Mouse (Mus musculus): ENCODE data around the gene Tfdp1. TPM values are rescaled to one million over a fixed set of nuclear protein-coding genes. Genes with fewer than 3 reads are reported as not detected.
A peak's percentile ranks its signal among the peaks of the same experiment; 100 is the strongest.

Gene Tfdp1
- total RNA-seq, 2 experiments from 2014 or later: 229 to 315 TPM

DNA sequence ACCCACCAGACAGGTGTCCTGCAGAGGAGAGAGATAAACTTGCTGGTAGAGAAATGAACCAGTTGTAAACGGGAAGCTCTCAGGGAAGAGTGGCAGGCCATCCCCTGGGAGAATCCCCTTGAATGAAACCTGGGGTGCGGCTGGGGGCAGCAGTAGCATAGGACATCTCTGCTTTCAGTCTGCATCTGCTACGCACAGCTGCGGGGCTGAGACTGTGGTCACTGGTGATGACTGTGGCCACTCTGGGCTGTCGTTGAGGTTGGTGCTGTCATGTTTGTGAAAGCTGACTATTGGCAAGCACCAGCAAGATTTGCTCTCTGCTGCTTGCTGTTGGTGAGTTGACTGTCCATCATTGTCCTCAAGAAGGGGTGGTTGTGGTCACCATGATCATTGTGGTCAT is 13.0 kb downstream of the Tfdp1 start:
- ATAC-seq (replicated peaks; ENCODE audit: poor library complexity): no peak

DNA sequence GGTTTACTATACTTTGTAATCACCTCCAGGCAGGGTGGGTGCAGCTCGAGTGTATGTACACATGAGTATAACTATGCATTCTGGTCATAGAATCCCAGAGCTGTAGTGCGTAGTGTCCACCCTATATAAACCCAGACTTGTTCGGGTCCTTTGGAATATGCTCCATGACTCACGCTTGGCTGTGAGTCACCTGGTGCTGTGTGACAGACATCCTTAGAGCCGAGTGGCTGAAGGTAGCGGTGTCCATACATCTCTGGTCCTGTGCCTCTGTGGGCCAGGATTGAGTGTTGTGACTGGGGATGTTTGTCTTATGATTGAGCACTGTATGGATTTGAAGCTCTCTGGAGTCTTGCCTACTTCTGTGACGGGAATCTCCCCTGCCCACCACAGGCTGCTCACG is 14.1 kb downstream of the Tfdp1 start:
- ATAC-seq (replicated peaks; ENCODE audit: poor library complexity): peak; percentile 3; the same call in 1 of the 2 replicates

DNA sequence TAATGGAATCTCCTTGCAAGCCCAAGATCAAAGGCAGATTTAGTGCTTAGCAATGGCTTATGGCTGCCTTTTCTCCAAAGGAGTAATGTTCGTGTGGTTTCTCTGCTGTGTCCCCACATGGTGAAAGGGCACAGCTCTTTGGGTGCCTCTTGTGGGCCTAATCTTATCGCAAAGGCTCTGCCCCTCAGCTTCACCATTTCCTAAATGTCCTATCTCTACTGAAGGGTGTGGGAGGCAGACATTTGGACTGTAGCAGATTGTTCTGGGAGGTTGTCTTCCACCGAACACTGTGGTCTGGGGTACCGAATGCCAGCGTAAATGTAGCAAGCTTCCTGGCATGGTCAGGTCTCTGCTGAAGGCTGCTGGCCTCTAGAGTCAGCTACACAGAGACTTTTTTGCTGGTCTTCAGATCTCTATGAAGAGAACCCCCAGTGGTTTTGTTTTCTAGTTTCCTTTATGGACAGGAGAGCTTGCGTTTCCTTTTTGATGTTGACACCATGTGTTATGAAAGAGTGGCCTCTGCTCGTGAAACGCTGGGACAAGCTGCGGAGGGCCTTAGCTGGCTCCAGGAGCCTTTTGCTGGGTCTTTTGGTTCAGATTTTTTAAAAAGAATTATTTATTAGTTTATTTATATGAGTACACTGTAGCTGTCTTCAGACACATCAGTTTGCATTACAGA is 14.7 kb downstream of the Tfdp1 start:
- peak; percentile 74 for ATAC-seq (replicated peaks; ENCODE audit: poor library complexity)

DNA sequence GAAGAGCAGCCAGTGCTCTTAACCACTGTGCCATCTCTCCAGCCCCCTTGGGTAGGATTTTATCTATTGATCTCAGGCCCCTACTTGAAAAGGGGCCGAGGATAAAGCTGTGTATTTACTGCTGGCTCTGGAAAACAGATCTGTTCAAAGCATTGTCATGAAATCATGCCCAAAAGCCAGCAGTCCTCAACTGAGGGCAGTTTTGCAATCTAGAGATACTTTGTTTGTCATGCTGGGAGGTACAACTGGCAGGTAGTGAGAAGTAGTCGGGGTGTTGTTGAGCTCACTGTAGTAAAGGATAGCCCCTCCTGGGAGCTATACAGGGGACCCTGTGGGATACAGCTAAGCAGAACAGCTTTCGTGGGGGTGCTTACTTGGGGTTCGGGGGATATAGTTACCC is 15.3 kb downstream of the Tfdp1 start:
- no peak for ATAC-seq (replicated peaks; ENCODE audit: poor library complexity)

DNA sequence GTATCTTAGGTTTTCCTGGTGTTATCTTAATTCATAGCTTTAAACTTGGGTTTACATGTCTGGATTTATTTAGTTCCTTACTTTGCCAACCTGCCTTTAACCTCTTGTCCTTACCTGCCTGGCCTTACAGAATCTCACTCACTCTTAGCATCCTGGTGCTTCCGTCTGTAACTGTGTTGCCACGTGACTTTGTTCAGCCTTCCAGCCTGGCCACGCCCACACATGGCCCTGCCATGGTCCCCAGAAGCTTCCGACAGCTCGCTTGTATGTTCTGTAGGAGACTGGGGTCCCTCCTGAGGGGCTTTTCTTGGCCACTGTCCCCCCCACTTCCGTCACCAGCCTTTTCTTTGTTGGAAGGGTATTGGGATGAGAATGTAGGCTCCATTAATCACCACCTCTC is 17.7 kb downstream of the Tfdp1 start:
- ATAC-seq (replicated peaks; ENCODE audit: poor library complexity): no peak

DNA sequence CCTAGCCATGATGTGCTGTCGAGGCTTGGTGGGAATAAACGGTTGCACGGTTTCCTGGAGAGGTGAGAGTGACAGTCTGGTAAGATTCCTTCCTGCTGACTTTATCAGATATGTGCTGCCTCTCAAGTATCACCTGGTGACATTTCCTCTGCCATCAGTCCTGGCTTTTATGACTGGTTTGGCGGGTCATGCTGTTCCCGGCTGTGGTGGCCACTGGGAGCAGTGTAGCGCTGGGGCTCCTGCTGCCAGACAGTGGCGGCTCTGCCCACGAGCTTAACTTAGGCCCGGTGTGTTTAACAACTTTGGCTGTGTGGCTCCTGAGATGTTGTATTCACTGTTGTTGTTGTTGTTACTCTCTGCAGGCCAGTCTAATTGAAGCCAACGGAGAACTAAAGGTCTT is 18.1 kb downstream of the Tfdp1 start:
- ATAC-seq (replicated peaks; ENCODE audit: poor library complexity): no peak

DNA sequence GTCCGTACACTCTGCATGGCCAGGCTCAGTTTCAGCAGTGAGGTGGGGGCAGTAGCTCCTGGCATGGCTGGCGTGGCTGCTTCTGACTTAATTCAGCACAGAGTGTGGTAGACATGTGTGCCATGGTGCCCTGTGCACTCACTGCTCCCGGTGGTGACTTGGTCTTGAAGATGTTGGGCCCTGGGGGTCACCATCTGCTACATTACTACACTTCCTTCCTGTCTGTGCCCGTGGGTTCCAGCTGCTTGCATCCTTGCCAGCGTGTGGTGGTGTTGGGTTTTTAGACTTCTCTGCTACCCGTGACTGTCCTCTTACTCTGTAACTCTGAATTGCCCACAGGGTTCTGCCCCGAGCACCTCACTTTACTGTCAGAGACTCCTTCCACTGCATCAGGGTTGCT is 21.7 kb downstream of the Tfdp1 start:
- ATAC-seq (replicated peaks; ENCODE audit: poor library complexity): peak; percentile 84

DNA sequence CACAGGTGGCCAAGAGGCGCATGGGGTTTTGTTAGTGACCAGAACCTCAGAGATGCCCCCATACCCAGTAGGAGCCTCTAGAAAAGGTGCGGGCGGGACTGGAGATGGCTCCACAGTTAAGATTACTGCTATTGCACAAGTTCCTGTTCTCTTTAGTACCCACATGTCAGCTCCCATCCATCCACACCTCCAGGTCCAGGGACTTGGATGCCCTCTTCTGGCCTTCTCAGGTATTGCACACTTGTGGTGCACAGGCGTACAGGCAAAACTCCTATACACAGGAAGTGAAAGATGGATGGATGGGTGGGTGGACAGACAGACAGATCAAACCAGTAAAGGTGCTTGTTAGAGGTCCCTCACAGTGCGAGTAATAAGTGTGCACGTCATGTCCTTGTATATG is 23.3 kb downstream of the Tfdp1 start:
- ATAC-seq (replicated peaks; ENCODE audit: poor library complexity): peak; percentile 74

DNA sequence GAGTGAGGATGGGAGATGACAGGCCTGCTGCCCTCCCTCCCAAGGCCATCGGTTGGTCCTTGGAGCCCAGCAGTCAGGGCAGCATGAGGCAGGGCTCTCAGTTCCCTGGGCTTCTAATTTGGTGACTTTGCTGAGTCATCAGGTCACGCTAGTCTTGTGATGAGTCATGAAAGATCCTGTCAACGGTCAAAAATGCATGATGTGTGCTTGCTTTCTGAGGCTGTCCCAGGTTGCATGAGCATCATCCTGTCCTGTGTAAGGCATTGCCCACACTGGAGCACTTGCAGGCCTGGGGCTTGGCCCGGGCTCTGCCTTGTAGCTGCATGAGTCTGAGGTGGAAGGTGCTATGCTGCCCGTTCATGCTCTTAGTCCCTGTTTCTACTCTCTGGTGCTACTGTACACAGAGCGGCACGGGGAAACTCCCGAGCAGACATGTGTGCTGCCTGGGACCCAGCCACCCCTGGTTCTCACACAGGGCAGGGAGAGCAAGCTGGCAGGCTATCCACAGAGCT is 34.7 kb downstream of the Tfdp1 start:
- peak; percentile 38 for ATAC-seq (replicated peaks; ENCODE audit: poor library complexity)

DNA sequence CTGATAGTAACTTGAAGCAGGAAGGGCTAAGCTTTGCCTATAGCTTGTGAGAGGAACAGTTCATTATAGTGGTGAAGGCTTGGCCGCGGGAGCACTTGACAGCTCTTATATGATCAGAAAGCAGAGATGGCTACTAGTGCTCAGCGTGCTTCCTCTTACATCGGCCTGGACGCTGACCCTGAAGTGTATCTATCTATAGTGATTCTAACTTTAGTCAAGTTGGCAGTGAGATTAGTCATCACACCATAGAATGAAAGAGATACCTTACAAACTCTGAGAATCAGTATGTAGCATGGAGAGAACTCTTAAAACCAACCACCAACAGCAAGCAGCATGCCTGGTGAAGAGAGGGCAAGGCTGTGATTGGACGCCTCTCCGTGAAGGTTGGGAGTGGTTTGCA is 43.1 kb downstream of the Tfdp1 start:
- no peak for ATAC-seq (replicated peaks; ENCODE audit: poor library complexity)

DNA sequence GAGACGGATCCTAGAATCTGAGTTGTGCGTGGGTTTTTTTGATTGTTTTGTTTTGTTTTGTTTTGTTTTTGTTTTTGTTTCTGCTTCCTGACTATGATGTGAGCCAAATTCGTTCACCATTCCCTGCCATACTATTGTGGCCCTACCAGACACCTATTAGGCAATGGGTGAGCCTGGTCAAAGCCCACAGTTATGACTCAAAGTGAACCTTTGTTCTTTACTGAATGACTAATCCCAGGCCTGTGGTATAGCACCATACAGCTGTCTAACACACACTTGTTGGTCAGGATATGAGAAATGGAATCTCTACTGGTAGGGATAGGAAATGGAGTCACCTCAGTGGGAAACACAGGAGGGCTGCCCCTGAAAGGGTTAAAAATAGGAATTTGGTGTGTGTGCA is 44.0 kb downstream of the Tfdp1 start:
- no peak for ATAC-seq (replicated peaks; ENCODE audit: poor library complexity)

DNA sequence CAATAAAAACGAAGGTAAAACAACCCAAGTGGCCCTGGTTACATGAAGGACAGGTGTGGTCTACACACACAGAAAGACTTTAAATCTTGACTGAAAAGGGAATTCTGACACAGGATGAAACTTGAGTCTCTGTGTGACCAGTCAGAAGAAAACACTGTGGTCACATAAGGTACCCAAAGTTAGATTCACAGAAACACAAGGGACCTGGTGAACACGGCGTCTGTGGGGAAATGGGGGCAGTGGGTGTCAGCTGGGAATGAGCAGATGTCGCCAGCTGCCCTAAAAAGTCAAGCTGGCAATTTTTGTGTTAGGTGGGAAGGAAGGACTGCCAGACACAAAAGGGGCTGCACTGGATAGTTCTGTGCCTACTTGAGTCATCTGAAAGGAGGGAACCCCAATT is 44.4 kb downstream of the Tfdp1 start:
- no peak for ATAC-seq (replicated peaks; ENCODE audit: poor library complexity)

DNA sequence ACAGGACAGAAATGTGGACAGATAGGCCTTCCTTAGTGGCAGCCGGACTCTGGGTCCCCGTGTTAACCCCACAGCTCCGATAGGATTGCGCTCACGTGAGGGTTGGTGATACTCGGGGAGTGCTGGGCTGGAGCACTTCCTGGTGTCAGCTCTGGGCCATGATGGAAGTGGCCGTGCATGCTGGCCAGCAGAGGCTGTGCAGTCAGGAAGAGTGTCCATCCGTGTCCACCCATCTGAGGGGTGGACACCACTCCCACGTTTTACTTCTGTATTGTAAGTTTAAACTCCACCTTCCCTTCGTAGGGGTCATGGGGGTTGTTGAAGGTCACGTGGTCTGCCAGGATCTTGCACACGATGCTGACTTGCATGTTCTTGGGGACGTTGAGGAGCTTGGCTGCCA is 47.8 kb downstream of the Tfdp1 start:
- no peak for ATAC-seq (replicated peaks; ENCODE audit: poor library complexity)

DNA sequence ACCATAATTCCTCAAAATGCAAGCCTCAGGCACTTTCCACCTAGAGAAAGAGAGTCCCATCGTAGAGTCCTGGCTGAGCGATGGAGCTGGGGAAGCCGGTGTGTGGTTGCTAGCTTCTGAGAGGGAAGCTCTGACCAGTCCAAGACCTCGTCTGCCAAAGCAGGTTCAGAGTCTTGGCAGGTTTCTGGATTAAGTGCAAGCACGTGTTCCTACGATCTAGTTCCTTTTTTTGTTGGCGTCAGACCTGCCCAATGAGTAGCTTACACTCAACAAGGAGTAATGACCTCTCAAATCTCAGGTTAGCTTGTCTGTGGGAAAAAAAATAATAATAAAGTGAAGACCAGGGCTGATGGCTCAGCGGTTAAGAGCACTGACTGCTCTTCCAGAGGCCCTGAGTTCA is 49.2 kb downstream of the Tfdp1 start:
- peak; percentile 61 for ATAC-seq (replicated peaks; ENCODE audit: poor library complexity)

DNA sequence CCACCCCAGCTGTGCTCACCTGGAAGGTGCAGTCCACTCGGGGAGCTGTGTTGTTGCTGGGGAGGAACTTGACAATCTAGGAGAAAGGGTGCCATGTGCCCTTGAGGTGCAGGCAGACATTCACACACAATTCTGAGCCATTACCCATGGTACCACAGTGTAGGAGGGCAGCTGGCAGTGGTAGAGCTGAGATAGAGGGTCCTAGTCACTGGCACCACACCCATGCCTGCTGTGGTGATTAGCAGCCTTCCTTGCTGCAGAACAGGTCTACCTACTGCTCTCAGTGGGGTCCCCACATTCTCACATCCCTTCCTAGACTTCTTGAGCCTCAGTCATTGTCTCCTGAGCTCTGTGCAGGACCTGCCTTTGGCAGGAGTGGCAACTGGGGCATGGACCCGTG is 50.2 kb downstream of the Tfdp1 start:
- peak; percentile 56 for ATAC-seq (replicated peaks; ENCODE audit: poor library complexity)

DNA sequence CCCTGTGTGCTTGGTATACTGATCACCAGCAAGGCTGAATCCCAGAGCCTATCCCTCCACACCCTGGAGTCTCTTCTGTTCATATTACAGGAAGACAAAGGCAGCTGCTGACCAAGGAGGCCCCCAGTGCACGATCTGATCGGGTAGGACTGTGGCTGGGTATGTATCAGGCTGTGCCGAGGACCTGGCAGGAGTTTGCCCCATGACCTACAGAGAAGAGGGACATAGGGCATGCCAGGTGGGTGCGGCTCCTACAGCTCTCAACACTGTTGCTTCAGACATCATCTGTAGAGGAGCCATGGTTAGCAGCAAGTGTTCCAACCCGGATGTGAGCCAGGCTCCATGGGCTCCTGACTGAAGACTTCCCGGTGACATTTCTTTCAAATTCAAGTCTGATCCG is 55.3 kb downstream of the Tfdp1 start:
- ATAC-seq (replicated peaks; ENCODE audit: poor library complexity): no peak

DNA sequence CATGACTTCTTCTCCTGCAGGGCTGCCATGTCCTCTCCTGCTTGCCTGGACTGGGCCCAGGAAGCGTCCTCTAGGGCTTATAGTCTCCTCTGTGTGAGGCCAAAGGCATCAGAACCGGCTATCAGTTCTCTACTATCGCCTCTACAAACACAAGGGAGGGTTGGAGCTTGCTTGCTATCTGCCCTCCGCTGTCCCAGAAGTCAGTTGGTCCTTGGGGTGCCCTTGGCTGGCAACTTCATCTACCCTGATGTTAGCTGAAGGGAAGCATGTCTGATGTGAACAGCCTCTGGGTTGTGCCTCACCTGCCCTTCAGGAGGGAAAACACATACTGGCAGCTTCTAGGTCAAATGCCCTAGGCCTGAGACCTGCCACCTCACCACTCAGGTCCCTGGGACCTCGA is 58.2 kb downstream of the Tfdp1 start, which contains the start of gene Atp4b:
Atp4b (minus strand) TSS at position 101 of the 400 bp plus-strand sequence.
- 0 out of 2 replicates have a peak, but pooled peaks have one; percentile 31 for ATAC-seq (replicated peaks; ENCODE audit: poor library complexity)

DNA sequence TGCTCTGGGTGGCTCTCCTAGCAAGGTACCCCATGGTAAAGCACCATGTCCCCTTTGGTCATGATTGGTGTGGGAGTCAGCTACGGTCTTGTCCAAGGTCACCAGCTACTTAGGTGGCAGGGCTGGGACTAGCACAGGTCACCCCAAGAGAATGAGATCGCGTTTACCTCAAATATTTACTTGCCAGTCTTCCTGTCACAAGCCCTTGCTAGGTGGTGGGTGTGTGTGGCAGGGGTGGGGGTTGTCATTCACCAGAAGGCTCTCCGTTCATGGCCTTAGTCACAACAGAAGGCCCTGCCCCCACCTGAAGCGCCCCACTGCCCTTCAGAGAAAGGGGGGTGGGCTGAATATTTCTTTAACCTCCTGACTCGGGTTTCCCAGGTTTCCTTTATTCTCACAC is 65.0 kb downstream of the Tfdp1 start:
- ATAC-seq (replicated peaks; ENCODE audit: poor library complexity): no peak

DNA sequence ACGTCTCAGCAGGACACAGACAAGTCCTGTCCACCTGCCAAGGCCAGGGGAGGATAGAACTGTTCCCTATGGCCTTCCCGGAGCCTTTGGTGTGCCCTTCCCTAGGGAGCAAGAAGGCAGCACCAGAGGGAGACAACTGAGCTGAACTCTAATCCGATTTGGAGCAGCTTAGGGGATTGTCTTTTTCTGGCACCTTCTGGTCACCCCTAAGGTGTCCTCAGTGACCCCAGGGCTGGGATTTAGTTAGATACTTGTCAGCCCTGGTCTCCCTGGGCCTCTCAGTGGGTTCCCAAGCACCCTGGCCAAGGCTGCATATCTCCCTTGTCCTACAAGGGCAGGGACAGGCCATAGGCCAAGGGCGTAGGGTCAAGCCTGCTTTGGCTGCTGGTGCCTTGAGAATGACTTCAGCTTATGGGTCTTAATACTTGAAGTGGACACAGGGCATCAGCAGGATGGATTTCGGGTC is 66.1 kb downstream of the Tfdp1 start, which contains the start of gene Grk1:
Grk1 (plus strand) TSS at position 416 of the 466 bp plus-strand sequence.
- no peak for ATAC-seq (replicated peaks; ENCODE audit: poor library complexity)

DNA sequence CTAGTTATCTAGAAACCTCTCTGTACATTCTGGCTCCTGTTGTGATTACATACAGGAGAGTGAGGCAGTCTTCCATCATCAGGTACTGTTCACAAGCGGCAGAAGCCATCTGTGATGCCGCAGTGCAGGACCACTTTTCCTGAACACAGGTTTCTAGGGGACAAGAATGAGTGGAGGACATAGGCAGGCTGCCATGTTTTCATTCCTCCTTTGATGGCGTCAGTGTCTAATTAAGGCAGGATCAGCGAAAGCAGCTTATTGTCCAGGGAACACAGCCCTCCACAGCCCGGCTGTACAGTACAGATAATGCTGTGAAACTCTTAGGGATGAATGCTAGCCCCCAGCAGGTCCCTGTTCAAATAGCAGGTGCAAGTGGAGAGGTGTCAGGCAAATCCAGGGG is 67.5 kb downstream of the Tfdp1 start:
- no peak for ATAC-seq (replicated peaks; ENCODE audit: poor library complexity)

DNA sequence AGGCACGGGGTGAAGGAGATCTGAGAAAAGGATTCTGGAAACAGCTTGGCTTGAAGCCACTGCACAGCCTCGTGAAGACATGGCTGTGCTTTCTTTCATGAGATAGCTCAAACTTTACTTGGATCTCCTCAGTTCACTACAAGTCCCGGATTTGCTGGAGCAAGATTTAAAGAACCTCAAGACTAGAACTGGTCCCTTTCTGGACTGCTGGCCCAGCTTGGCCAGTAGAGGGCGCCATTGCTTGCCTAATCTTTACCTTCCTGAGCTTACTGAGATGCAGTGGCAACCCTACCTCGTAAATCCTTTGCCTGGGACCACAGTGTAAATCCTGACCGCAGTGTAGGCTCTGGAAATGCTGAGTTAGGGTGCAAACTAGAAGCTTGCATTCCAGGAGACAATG is 73.0 kb downstream of the Tfdp1 start:
- ATAC-seq (replicated peaks; ENCODE audit: poor library complexity): peak; percentile 67

DNA sequence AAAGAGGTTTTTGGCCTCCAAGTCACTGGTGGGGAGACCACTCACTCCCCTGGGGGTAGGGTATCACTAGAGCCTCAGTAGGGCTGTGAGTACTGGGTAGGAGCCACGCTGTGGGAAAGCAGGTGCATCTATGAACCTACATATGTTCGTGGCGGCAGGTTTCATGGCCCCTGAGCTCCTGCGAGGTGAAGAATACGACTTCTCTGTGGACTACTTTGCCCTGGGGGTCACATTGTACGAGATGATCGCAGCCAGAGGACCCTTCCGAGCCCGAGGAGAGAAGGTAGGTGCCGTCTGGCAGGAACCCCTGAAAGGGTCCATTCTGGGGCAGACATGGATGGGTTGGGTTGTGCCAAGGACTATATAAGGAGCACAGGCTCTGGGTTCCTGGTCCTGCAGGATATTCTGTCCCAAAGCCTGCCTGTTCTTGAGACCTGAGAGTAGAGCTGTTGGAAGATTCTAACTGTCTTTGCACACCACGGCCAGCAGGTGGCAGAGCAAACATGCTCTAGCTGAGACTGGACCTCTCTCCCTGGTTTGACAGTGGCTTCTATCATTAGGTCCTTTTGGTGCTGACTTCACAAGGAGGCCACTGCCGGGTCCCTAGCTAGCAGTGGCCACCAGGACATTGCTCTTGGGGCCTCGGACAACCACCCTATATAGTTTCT is 74.5 kb downstream of the Tfdp1 start:
- ATAC-seq (replicated peaks; ENCODE audit: poor library complexity): peak; percentile 85

Data from megakaryocyte progenitor cell, adult 5-6 weeks (primary cell).